Mouse (Mus musculus) brain, embryonic 14.5 days (tissue): ENCODE measurements at regions not wholly inside any gene's neighbourhood (a gene's known extent, or its start where the extent isn't known, plus 50 kb on each side); places are given as distances from the start of the nearest gene placed in this dataset.

ENCODE experiments used
- CTCF ChIP-seq: fragments of 200-500 bp; IDR thresholded peaks from 2 replicates; pipeline ENCODE4 v1.5.1; 2012; ENCODE audit warnings: inconsistent platforms, mild to moderate bottlenecking, moderate library complexity, borderline replicate concordance; ENCODE audit not compliant: insufficient read depth, insufficient read length; ENCODE audit errors: extremely low read depth
- POLR2A ChIP-seq: fragments of 200-500 bp; IDR thresholded peaks from 2 replicates; pipeline ENCODE4 v1.6.1; 2012; ENCODE audit warnings: mild to moderate bottlenecking, inconsistent platforms, borderline replicate concordance; ENCODE audit not compliant: poor library complexity, insufficient read depth, insufficient read length, severe bottlenecking; ENCODE audit errors: extremely low read depth

DNA sequence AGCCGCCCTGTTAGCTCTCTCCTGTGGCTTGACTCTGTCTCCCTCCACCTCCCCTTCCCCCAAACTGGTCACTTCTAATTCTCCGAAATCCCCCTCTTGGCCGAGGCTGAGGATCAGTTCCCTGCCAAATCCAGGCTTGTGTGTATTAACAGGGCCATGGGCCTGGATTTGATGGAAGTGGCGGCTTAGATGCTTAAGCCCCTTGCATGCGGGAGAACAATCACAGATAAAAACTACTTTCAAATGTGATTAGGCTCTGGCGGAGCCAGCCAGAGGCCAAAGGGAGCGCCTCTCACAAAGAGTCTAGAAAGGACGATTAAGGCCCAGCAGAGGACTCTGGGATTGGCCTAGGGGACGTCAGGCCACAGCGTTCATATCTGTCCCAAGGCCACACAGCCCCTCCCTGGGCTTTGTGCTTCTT, 89.9 kb downstream of the Rps15a start:
- TF ChIP-seq CTCF (no peak), POLR2A (no peak)
